12 mouse cellular contexts compared by ENCODE assay signal in the genomic region with DNA sequence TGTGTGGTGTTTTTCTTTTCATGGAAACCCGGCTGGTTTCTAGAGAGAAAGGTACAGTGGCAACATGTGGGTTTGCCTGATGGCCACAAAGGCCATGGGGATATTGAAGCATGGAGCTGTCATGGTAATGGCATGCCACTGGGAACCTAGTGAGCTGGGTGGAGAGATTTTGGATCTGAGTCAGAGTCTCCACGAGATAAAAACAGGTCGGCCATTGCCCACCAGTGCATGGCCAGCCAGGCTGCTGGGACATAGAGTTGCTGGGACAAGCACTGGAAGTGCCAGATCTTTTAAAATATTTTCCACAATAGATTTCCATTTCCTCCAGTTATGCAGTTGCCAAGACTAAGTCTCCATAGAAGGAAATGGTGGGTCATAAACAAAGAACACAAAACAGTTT.
"Had no signal": no experiment of that assay in that cellular context is flagged by ENCODE, and none has a peak within 500 bp of the region (broad histone marks: within the 10 kb centered on the region; RNA-seq: fewer than 3 reads in every experiment).

No protein-coding gene starts in this region.

- DNase-seq: layer of hippocampus, postnatal 36 days; liver, embryonic 13.5 days; lung, postnatal 4 days; midbrain, embryonic 14.5 days; thymus, adult 18-20 months; thymus, postnatal 36 days had no signal

- H3K9me3 ChIP-seq: intestine, embryonic 15.5 days; liver, embryonic 13.5 days; lung, embryonic 15.5 days had no signal

- H3K36me3 ChIP-seq: intestine, embryonic 15.5 days; liver, embryonic 13.5 days; lung, embryonic 15.5 days had no signal

- H3K27me3 ChIP-seq: intestine, embryonic 15.5 days; liver, embryonic 13.5 days; lung, embryonic 15.5 days had no signal

- H3K4me3 ChIP-seq: intestine, embryonic 15.5 days; left cerebral cortex, adult 2 months; liver, embryonic 13.5 days; lung, embryonic 15.5 days had no signal

- H3K27ac ChIP-seq: intestine, embryonic 15.5 days; kidney, postnatal 0 days; left cerebral cortex, adult 2 months; liver, embryonic 13.5 days; lung, embryonic 15.5 days had no signal

- ATAC-seq: hindbrain, embryonic 16.5 days; intestine, embryonic 15.5 days had no signal

- H3K4me1 ChIP-seq: intestine, embryonic 15.5 days; liver, embryonic 13.5 days; lung, embryonic 15.5 days had no signal

- H3K4me2 ChIP-seq: intestine, embryonic 15.5 days; liver, embryonic 13.5 days; lung, embryonic 15.5 days; midbrain, embryonic 11.5 days had no signal

- H3K9ac ChIP-seq: intestine, embryonic 15.5 days; liver, embryonic 13.5 days; lung, embryonic 15.5 days had no signal
